Mouse (Mus musculus) neural tube, embryonic 14.5 days (tissue): ENCODE data around the gene Hoxa1. TPM values are rescaled to one million over a fixed set of nuclear protein-coding genes. Genes with fewer than 3 reads are reported as not detected.

Experiments used
- ATAC-seq: fragments of 200-750 bp; cut with Nextera tagmentation; 2 replicates; pipeline ENCODE4 v1.8.0; 2017; ENCODE audit warnings: low read depth, mild to moderate bottlenecking, moderate TSS enrichment, moderate library complexity
- H3K27ac ChIP-seq: fragments of 300-500 bp; sonication (generic); 2 replicates; pipeline ENCODE4 v1.5.1; 2014; ENCODE audit warnings: low read depth, mild to moderate bottlenecking, control low read depth, low read length, moderate library complexity, mixed read lengths
- H3K27me3 ChIP-seq: fragments of 300-500 bp; sonication (generic); 2 replicates; pipeline ENCODE4 v1.6.1; 2014; ENCODE audit warnings: low read length; ENCODE audit not compliant: control insufficient read depth, insufficient read depth
- H3K36me3 ChIP-seq: fragments of 300-500 bp; sonication (generic); 2 replicates; pipeline ENCODE4 v1.6.1; 2014; ENCODE audit warnings: low read length, mixed read lengths; ENCODE audit not compliant: control insufficient read depth, insufficient read depth
- H3K4me1 ChIP-seq: fragments of 300-500 bp; sonication (generic); 2 replicates; pipeline ENCODE4 v1.6.1; 2014; ENCODE audit warnings: low read length; ENCODE audit not compliant: control insufficient read depth, insufficient read depth
- H3K4me2 ChIP-seq: fragments of 300-500 bp; sonication (generic); 2 replicates; pipeline ENCODE4 v1.6.1; 2014; ENCODE audit warnings: mild to moderate bottlenecking, low read depth, low read length, control low read depth
- H3K4me3 ChIP-seq: fragments of 300-500 bp; sonication (generic); 2 replicates; pipeline ENCODE4 v1.5.1; 2014; ENCODE audit warnings: low read depth, low read length, control low read depth, mixed read lengths
- H3K9ac ChIP-seq: fragments of 300-500 bp; sonication (generic); replicated peaks from 2 replicates; pipeline ENCODE4 v1.6.1; 2014; ENCODE audit warnings: low read depth, mild to moderate bottlenecking, control low read depth, low read length, mixed read lengths
- H3K9me3 ChIP-seq: fragments of 300-500 bp; sonication (generic); 2 replicates; pipeline ENCODE4 v1.6.1; 2016; ENCODE audit warnings: low read length; ENCODE audit not compliant: control insufficient read depth
- WGBS: fragments of 180-500 bp; shearing (Covaris S2); extraction: QIAGEN DNeasy Blood & Tissue Kit; methylation state at CpG from one replicate; pipeline ENCODE4 v1.1.7; 2014; 5-methylcytosine and 5-hydroxymethylcytosine counted together
- polyA plus RNA-seq: library from polyadenylated mRNA; unstranded; fragments of >200 nt; fragmentation: Nextera tagmentation; extraction: Ambion mirVana; gene quantifications from 2 replicates; pipeline ENCODE4 v1.2.1, GENCODE M21; 2014

Hoxa1 gene
- polyA plus RNA-seq, 1 experiment from 2014 or later: 0.92 TPM

DNA sequence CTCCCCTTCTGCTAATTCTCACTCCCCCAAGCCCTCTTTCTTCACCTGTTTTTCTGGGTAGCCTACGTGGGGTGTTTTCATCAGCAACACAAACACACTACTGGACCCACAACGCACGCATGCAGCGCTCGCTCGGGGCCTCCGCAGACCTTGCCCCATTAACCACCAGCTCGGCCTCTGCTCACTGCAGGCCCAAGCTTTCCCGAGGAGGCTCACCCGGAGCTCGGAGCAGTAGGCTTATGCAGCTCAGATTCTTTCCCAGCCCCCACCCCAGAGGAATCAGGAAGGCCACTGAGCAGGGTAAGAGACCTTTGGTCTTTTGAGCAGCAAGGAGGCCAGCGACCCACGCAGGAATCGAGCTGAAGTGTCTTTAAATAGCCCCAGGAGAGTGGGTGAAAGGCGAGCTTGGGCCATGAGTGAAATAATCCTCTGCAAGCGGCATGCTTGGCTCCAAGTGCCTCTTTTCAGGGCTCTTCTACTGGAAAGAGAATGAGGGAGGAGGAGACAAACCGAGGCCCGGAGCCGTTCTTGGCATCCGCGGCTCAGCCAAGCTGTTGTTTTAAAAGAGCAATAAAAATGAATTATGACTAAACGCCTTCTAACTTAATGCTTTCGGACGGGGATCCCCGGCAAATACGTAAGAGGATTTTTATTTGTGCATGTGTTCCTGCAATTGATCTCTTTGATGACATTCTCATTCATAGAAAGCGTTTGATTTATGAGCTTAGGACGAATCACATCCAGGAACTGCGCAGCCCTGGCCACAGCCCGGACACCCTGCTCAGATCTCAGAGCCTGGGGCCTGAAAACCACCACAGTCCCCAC lies 2.6 kb upstream of the Hoxa1 start:
- peak overlapping the region; percentile 60 for H3K4me2 ChIP-seq
- H3K27me3 ChIP-seq: no peaks in the 10 kb centered on the region
- peaks cover 58% of the 10 kb centered on the region for H3K4me1 ChIP-seq
- peak overlapping the region; percentile 88 for H3K9ac ChIP-seq
- H3K27ac ChIP-seq: peak overlapping the region; percentile 89
- under 1% methylated on average over 30 of the region's 30 CpGs for WGBS
- no peak for ATAC-seq
- peak overlapping the region; percentile 81 for H3K4me3 ChIP-seq
- no peaks in the 10 kb centered on the region for H3K36me3 ChIP-seq
- no peaks in the 10 kb centered on the region for H3K9me3 ChIP-seq

- WGBS: 6% methylated on average over 9 of the region's 9 CpGs
- Histone ChIP-seq H3K4me1 (peaks cover 51% of the 10 kb centered on the region), H3K36me3 (no peaks in the 10 kb centered on the region), H3K9ac (peak overlapping the region; percentile 88), H3K4me3 (peak overlapping the region; percentile 81), H3K27ac (peak overlapping the region; percentile 89), H3K9me3 (no peaks in the 10 kb centered on the region), H3K4me2 (peak overlapping the region; percentile 60), H3K27me3 (no peaks in the 10 kb centered on the region)
- ATAC-seq: no peak
Measured at GRCm38 (mm10) chr6:52159979-52160378, 1.9 kb upstream of the Hoxa1 start.

- no peak; the same call in 1 of the 2 replicates for ATAC-seq
- Histone ChIP-seq H3K4me2 (peak overlapping the region; percentile 60), H3K27ac (peak overlapping the region; percentile 90), H3K4me3 (peak overlapping the region; percentile 81), H3K27me3 (no peaks in the 10 kb centered on the region), H3K9ac (peak overlapping the region; percentile 88), H3K36me3 (no peaks in the 10 kb centered on the region), H3K9me3 (no peaks in the 10 kb centered on the region), H3K4me1 (peaks cover 45% of the 10 kb centered on the region)
- WGBS: 4% methylated on average over 12 of the region's 12 CpGs
Measured at GRCm38 (mm10) chr6:52159164-52159761, 1.1 kb upstream of the Hoxa1 start.

- Histone ChIP-seq H3K4me2 (peak overlapping the region; percentile 60), H3K27ac (peak overlapping the region; percentile 90)
Measured at GRCm38 (mm10) chr6:52157466-52158275, 446 bp downstream of the Hoxa1 start.

DNA sequence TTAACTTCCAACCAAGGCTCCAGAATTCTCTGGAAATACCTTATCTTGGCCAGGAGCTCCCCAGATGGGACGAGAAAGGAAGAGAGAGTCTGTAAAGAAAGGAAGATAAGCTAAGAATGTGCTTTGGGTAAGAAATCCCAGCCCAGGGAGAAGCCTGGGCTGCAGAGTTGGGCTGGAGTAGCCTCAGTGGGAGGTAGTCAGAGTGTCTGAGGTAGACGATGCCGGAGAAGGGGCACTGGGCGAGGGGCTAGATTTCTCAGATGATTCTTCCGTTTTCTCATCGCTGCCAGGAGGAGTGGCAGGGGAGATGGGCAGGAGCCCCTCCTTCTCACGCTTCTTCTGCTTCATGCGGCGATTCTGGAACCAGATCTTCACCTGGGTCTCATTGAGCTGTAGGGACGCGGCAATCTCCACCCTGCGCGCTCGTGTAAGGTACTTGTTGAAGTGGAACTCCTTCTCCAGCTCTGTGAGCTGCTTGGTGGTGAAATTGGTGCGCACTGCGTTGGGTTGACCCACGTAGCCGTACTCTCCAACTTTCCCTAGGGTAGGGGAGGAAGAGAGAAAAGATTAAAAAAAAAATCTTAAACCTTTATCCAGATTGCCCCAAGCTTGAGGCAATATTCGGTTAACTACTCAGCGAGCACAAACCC lies 1.4 kb downstream of the Hoxa1 start:
- H3K4me3 ChIP-seq: peak overlapping the region; percentile 81; the same call in 1 of the 2 replicates
- 5% methylated on average over 20 of the region's 20 CpGs for WGBS
- H3K9me3 ChIP-seq: no peaks in the 10 kb centered on the region
- H3K9ac ChIP-seq: no peak overlapping the region
- no peak overlapping the region for H3K27ac ChIP-seq
- H3K4me1 ChIP-seq: peaks cover 30% of the 10 kb centered on the region
- no peaks in the 10 kb centered on the region for H3K36me3 ChIP-seq
- no peaks in the 10 kb centered on the region for H3K27me3 ChIP-seq
- H3K4me2 ChIP-seq: peak overlapping the region; percentile 60
- ATAC-seq: no peak

More at GRCm38 (mm10) chr6:52157466-52158275, 446 bp downstream of the Hoxa1 start:
- Histone ChIP-seq H3K9me3 (no peaks in the 10 kb centered on the region), H3K27me3 (no peaks in the 10 kb centered on the region), H3K36me3 (no peaks in the 10 kb centered on the region), H3K4me1 (peaks cover 35% of the 10 kb centered on the region), H3K9ac (peak overlapping the region; percentile 88), H3K4me3 (peak overlapping the region; percentile 81)
- WGBS: under 1% methylated on average over 32 of the region's 32 CpGs
- no peak for ATAC-seq

DNA sequence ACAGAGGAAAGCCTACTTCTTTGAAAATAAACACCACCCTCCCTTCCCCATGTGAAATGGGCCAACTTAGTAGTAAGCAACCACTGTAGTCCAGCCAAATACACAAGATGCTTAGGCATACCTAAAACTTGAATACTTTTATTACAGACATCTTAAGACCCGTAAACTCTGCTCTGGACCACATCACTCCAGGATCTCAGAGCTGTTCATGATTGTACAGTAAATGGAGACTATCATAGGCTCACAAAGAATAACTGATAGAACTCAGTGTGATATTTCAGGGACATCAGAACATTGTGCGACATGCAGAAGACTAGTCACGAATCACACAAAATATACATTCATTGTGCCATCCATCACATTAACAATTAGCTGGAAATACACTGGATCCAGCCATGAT lies 2.6 kb downstream of the Hoxa1 start:
- H3K4me1 ChIP-seq: peaks cover 23% of the 10 kb centered on the region
- H3K36me3 ChIP-seq: no peaks in the 10 kb centered on the region
- no peaks in the 10 kb centered on the region for H3K27me3 ChIP-seq
- H3K4me2 ChIP-seq: peak overlapping the region; percentile 60; the same call in 1 of the 2 replicates
- 45% methylated on average over 3 of the region's 3 CpGs for WGBS
- H3K27ac ChIP-seq: no peak overlapping the region
- H3K9ac ChIP-seq: no peak overlapping the region
- H3K4me3 ChIP-seq: no peak overlapping the region
- H3K9me3 ChIP-seq: no peaks in the 10 kb centered on the region
- no peak for ATAC-seq

DNA sequence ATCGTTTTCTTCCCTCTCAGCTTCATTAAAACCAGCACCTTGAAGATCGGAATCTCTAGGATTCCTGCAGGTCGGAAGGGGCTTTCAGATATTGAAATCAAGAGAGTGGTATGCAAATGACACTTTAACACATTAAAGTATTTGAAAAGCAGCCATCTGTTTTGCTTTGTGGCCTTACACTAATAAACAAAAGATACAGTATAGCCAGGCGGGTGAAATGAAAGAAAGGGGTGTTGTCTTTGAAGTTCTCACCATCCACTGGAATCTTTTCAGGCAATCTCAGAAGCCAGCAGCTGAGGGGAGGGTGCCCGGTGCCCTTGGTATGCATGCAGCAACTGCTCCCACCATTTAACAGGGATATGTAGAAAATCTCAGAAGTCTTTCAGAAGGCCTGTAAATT lies 4.1 kb downstream of the Hoxa1 start:
- Histone ChIP-seq H3K9ac (no peak overlapping the region), H3K27ac (no peak overlapping the region), H3K4me3 (no peak overlapping the region), H3K27me3 (no peaks in the 10 kb centered on the region), H3K36me3 (no peaks in the 10 kb centered on the region), H3K4me2 (no peak overlapping the region), H3K4me1 (peaks cover 9% of the 10 kb centered on the region), H3K9me3 (no peaks in the 10 kb centered on the region)
- WGBS: 28% methylated on average over 5 of the region's 5 CpGs
- no peak for ATAC-seq

GRCm38 (mm10) chr6:52153270-52153669 lies 4.8 kb downstream of the Hoxa1 start:
- Histone ChIP-seq H3K4me2 (no peak overlapping the region), H3K9ac (no peak overlapping the region), H3K4me1 (peaks cover 5% of the 10 kb centered on the region; the same call in 1 of the 2 replicates), H3K4me3 (no peak overlapping the region), H3K9me3 (no peaks in the 10 kb centered on the region), H3K36me3 (no peaks in the 10 kb centered on the region), H3K27me3 (no peaks in the 10 kb centered on the region), H3K27ac (no peak overlapping the region)
- 10% methylated on average over 6 of the region's 6 CpGs for WGBS
- ATAC-seq: no peak
